Mouse (Mus musculus) right cerebral cortex, adult 2 months (tissue): ENCODE measurements around the gene Arglu1.

Experiments used
- DNase-seq, 2 experiments: peaks; one replicate each; pipeline ENCODE4 v3.0.0; 2021 to 2022; ENCODE audit warnings: low spot score in 2 of 2

Gene Arglu1

GRCm38 (mm10) chr8:8690146-8691092 is at the start of gene Arglu1:
Arglu1 (minus strand) TSS chr8:8690521.
- peak; percentile 96 to 98 for DNase-seq

GRCm38 (mm10) chr8:8737271-8737670 is 47.0 kb upstream of the Arglu1 start:
- no peak for DNase-seq

- no peak for DNase-seq
Observed at GRCm38 (mm10) chr8:8736826-8737225, 46.5 kb upstream of the Arglu1 start.

- no peak for DNase-seq
Observed at GRCm38 (mm10) chr8:8733804-8734203, 43.5 kb upstream of the Arglu1 start.

- DNase-seq: no peak
Observed at GRCm38 (mm10) chr8:8728643-8729042, 38.3 kb upstream of the Arglu1 start.

GRCm38 (mm10) chr8:8726547-8726946 is 36.2 kb upstream of the Arglu1 start:
- no peak for DNase-seq

GRCm38 (mm10) chr8:8704813-8705212 is 14.5 kb upstream of the Arglu1 start:
- no peak for DNase-seq

GRCm38 (mm10) chr8:8703668-8704067 is 13.3 kb upstream of the Arglu1 start:
- DNase-seq: no peak

GRCm38 (mm10) chr8:8700821-8701220 is 10.5 kb upstream of the Arglu1 start:
- no peak for DNase-seq

- no peak for DNase-seq
Observed at GRCm38 (mm10) chr8:8700229-8700628, 9.9 kb upstream of the Arglu1 start.

GRCm38 (mm10) chr8:8689454-8690145 is 721 bp downstream of the Arglu1 start:
- DNase-seq: peak; percentile 68 to 71

GRCm38 (mm10) chr8:8688823-8689453 is 1.4 kb downstream of the Arglu1 start:
- DNase-seq: no peak

GRCm38 (mm10) chr8:8685517-8685916 is 4.8 kb downstream of the Arglu1 start:
- DNase-seq: no peak

GRCm38 (mm10) chr8:8682697-8683096 is 7.6 kb downstream of the Arglu1 start:
- DNase-seq: no peak

- no peak for DNase-seq
Observed at GRCm38 (mm10) chr8:8678236-8678635, 12.1 kb downstream of the Arglu1 start.

GRCm38 (mm10) chr8:8674864-8675263 is 15.5 kb downstream of the Arglu1 start:
- no peak for DNase-seq

GRCm38 (mm10) chr8:8661759-8662138 is 28.6 kb downstream of the Arglu1 start:
- peak; percentile 95 to 97 for DNase-seq

- peak; percentile 97 to 99 for DNase-seq
Observed at GRCm38 (mm10) chr8:8661103-8661758, 29.1 kb downstream of the Arglu1 start, which contains the start of gene Efnb2. Efnb2 (minus strand) TSS chr8:8661242.

- peak in 1 of 2 experiments; percentile 42 for DNase-seq
Observed at GRCm38 (mm10) chr8:8660307-8661098, 29.8 kb downstream of the Arglu1 start.

- peak; percentile 53 to 60 for DNase-seq
Observed at GRCm38 (mm10) chr8:8659503-8660306, 30.6 kb downstream of the Arglu1 start.
